ENCODE assay signal across 10 mouse cellular contexts in the genomic region with DNA sequence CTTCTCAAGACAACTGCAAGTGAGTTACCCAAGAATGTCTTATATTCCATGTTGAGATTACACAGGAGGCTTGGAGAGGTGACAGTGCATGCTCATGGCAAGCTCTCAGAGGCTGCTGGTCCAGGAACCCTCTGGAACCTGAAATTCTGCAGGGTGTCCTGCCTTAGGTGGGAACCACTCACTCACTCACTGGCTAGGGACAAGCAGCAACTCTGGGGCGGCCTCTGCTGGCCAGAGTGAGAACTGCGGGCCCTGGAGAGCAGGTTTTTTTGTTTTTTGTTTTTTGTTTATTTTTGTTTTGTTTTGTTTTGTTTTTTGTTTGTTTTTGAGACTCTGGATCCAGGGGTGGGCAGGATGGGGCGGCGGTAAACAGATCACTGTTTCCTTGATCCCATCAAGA. TPM values are rescaled to one million over a fixed set of nuclear protein-coding genes. Genes with fewer than 3 reads are reported as not detected.
A peak's percentile ranks its signal among the peaks of the same experiment; 100 is the strongest.
DNase-seq lines count a peak whose midpoint lies in the region; ATAC-seq and TF ChIP-seq lines count a peak whose summit lies in the region.
"Had no signal": no experiment of that assay in that cellular context is flagged by ENCODE, and none has a peak within 500 bp of the region (broad histone marks: within the 10 kb centered on the region; RNA-seq: fewer than 3 reads in every experiment).

No protein-coding gene starts in this region.

- intact Hi-C loops in heart, adult 2 months (cut with DNase I) = loop anchor here (5.0 to 10.0 kb wide), 2 partner anchors 106 to 288 kb away; no protein-coding TSS in a partner anchor

- H3K4me3 ChIP-seq in hindbrain, embryonic 10.5 days = peak overlapping the region; percentile 28
- no peak overlapping the region for H3K4me3 ChIP-seq in hindbrain, embryonic 16.5 days (ENCODE audit: low read length)
- no peak overlapping the region for H3K4me3 ChIP-seq in heart, adult 2 months
- H3K4me3 ChIP-seq in stomach, embryonic 15.5 days (replicated peaks) = no peak overlapping the region

- WGBS in hindbrain, embryonic 10.5 days = 5% methylated on average over 4 of the region's 4 CpGs
- 8% methylated on average over 4 of the region's 4 CpGs for WGBS in hindbrain, embryonic 16.5 days
- WGBS in heart, adult 2 months = 4% methylated on average over 4 of the region's 4 CpGs
- WGBS in stomach, embryonic 15.5 days = 5% methylated on average over 4 of the region's 4 CpGs

- no peaks in the 10 kb centered on the region for H3K36me3 ChIP-seq in hindbrain, embryonic 10.5 days
- H3K36me3 ChIP-seq in hindbrain, embryonic 16.5 days (ENCODE audit: control insufficient read depth, insufficient read depth, low read length) = no peaks in the 10 kb centered on the region
- H3K36me3 ChIP-seq in heart, adult 2 months (ENCODE audit: control insufficient read depth, insufficient read depth, low read length) = no peaks in the 10 kb centered on the region
- no peaks in the 10 kb centered on the region for H3K36me3 ChIP-seq in stomach, embryonic 15.5 days

- peaks cover 9% of the 10 kb centered on the region for H3K4me1 ChIP-seq in hindbrain, embryonic 10.5 days (replicated peaks)
- H3K4me1 ChIP-seq in hindbrain, embryonic 16.5 days (ENCODE audit: control insufficient read depth, insufficient read depth, low read depth, low read length) = no peaks in the 10 kb centered on the region
- H3K4me1 ChIP-seq in heart, adult 2 months (ENCODE audit: control insufficient read depth, insufficient read depth, low read length) = peaks cover 1% of the 10 kb centered on the region; the same call in 1 of the 2 replicates
- no peaks in the 10 kb centered on the region for H3K4me1 ChIP-seq in stomach, embryonic 15.5 days

- no peak for TF ChIP-seq POLR2A in heart, adult 2 months (IDR thresholded peaks at IDR 0.05; ENCODE audit: insufficient read depth, low read depth, low read length)

- DNase-seq in hindbrain, embryonic 10.5 days (ENCODE audit: low spot score) = peak; percentile 64
- DNase-seq in ES-CJ7 (ENCODE audit: low read depth, low spot score) = peak; percentile 35
- DNase-seq in cerebellum, postnatal 14 days = peak; percentile 81 to 89
- DNase-seq in heart, adult 2 months = peak; percentile 37 to 80
- peak; percentile 56 for DNase-seq in kidney, postnatal 14 days
- DNase-seq in lung, postnatal 10 days = peak; percentile 67

- peak overlapping the region; percentile 35; the same call in 1 of the 2 replicates for H3K27ac ChIP-seq in hindbrain, embryonic 10.5 days
- no peak overlapping the region for H3K27ac ChIP-seq in hindbrain, embryonic 16.5 days (ENCODE audit: low read depth, low read length)
- H3K27ac ChIP-seq in heart, adult 2 months = no peak overlapping the region
- H3K27ac ChIP-seq in stomach, embryonic 15.5 days = no peak overlapping the region
- H3K27ac ChIP-seq: macrophage had no signal

- TF ChIP-seq CTCF in heart, adult 2 months (IDR thresholded peaks at IDR 0.05) = no peak

- H3K9ac ChIP-seq in hindbrain, embryonic 16.5 days (ENCODE audit: low read depth, low read length) = no peak overlapping the region
- H3K9ac ChIP-seq in heart, adult 2 months (ENCODE audit: low read depth, low read length) = no peak overlapping the region
- no peak overlapping the region for H3K9ac ChIP-seq in stomach, embryonic 15.5 days

- H3K79me2 ChIP-seq in heart, adult 2 months (replicated peaks; ENCODE audit: control insufficient read depth, insufficient read depth, low read length) = no peaks in the 10 kb centered on the region

- H3K4me2 ChIP-seq in hindbrain, embryonic 16.5 days (ENCODE audit: low read length) = no peak overlapping the region
- H3K4me2 ChIP-seq in stomach, embryonic 15.5 days = peak overlapping the region; percentile 33

- 0 out of 2 replicates have a peak, but pooled peaks have one; percentile 4 for TF ChIP-seq EP300 in heart, adult 2 months (IDR thresholded peaks at IDR 0.05; ENCODE audit: insufficient read depth, low read depth, low read length)

- peaks cover 2% of the 10 kb centered on the region; the same call in 1 of the 2 replicates for H3K27me3 ChIP-seq in hindbrain, embryonic 10.5 days (ENCODE audit: insufficient read depth, poor library complexity, severe bottlenecking)
- H3K27me3 ChIP-seq in hindbrain, embryonic 16.5 days (replicated peaks; ENCODE audit: control insufficient read depth, insufficient read depth, low read length) = no peaks in the 10 kb centered on the region
- no peaks in the 10 kb centered on the region for H3K27me3 ChIP-seq in heart, adult 2 months (ENCODE audit: control insufficient read depth, insufficient read depth, low read length)
- no peaks in the 10 kb centered on the region for H3K27me3 ChIP-seq in stomach, embryonic 15.5 days (replicated peaks)

- no peak for ATAC-seq in hindbrain, embryonic 16.5 days
- ATAC-seq in stomach, embryonic 15.5 days (ENCODE audit: insufficient read depth, low FRiP score, low read depth) = no peak

- no peaks in the 10 kb centered on the region for H3K9me3 ChIP-seq in hindbrain, embryonic 10.5 days
- H3K9me3 ChIP-seq in hindbrain, embryonic 16.5 days (ENCODE audit: control insufficient read depth, low read length) = no peaks in the 10 kb centered on the region
- no peaks in the 10 kb centered on the region for H3K9me3 ChIP-seq in stomach, embryonic 15.5 days

RNA-seq across cellular contexts. Expression of gene Ccn5, which starts 2.6 kb away (rescaled TPM):
- 0.15 and 0.43 TPM in 2 replicates for polyA plus RNA-seq in hindbrain, embryonic 10.5 days (2016; fragmentation: Nextera tagmentation; extraction: Ambion mirVana)
- 0.20 and 0.31 TPM in 2 replicates for polyA plus RNA-seq in hindbrain, embryonic 16.5 days (2015; fragmentation: Nextera tagmentation; extraction: Ambion mirVana)
- total RNA-seq in heart, adult 2 months (2021) = 1 to 10 TPM; 1.3 to 2.6 TPM
- polyA plus RNA-seq in heart, adult 2 months (2012; rRNA removed) = 11.6 and 18.4 TPM in 2 replicates
- polyA plus RNA-seq in stomach, embryonic 15.5 days (2015; fragmentation: Nextera tagmentation; extraction: Ambion mirVana) = 0.19 TPM in 1 of 2 replicates, not detected in the other
- total RNA-seq: adrenal gland, postnatal 4 days had no signal
- polyA plus RNA-seq: macrophage had no signal

RNA-seq across cellular contexts. Expression of gene Kcnk15, which starts 30.2 kb away (rescaled TPM):
- not detected in 2 replicates for polyA plus RNA-seq in hindbrain, embryonic 10.5 days (2016; fragmentation: Nextera tagmentation; extraction: Ambion mirVana)
- polyA plus RNA-seq in hindbrain, embryonic 16.5 days (2015; fragmentation: Nextera tagmentation; extraction: Ambion mirVana) = 0.24 and 0.30 TPM in 2 replicates
- not detected for total RNA-seq in heart, adult 2 months (2021)
- not detected in 2 replicates for polyA plus RNA-seq in heart, adult 2 months (2012; rRNA removed)
- polyA plus RNA-seq in stomach, embryonic 15.5 days (2015; fragmentation: Nextera tagmentation; extraction: Ambion mirVana) = not detected in 2 replicates
- total RNA-seq: adrenal gland, postnatal 4 days had no signal
- polyA plus RNA-seq: macrophage had no signal

Comparison
In these comparisons a context has a peak if more than half of its experiments do, and no peak if none do; other contexts are left out.
1. DNase-seq: peak in every context shown above with its lines; median percentile 85 in cerebellum, postnatal 14 days; 67 in lung, postnatal 10 days; 64 in hindbrain, embryonic 10.5 days; 58 in heart, adult 2 months; 56 in kidney, postnatal 14 days; 35 in ES-CJ7.